Mouse (Mus musculus) MEL (cell line): ENCODE data around the gene Gm28374.

Experiments
- CHD1 ChIP-seq: IDR thresholded peaks from 2 replicates; pipeline ENCODE4 v1.6.1; 2012; ENCODE audit warnings: low read depth, mild to moderate bottlenecking, inconsistent platforms, low read length, improper control_type of control experiment
- CTCF ChIP-seq, 3 experiments: IDR thresholded peaks in 2 of 3; conservative IDR thresholded peaks in 1 of 3; 2 replicates each; pipeline ENCODE4 v1.5.1; 2011 to 2012; ENCODE audit warnings: low read length in 3 of 3, low read depth in 2 of 3, mild to moderate bottlenecking in 2 of 3, improper control_type of control experiment in 1 of 3, inconsistent platforms in 1 of 3, mixed read lengths in 1 of 3, moderate library complexity in 1 of 3; ENCODE audit not compliant: control insufficient read depth in 1 of 3, insufficient read depth in 1 of 3, poor library complexity in 1 of 3, severe bottlenecking in 1 of 3
- EP300 ChIP-seq, 2 experiments: IDR thresholded peaks; 2 replicates each; pipeline ENCODE4 v1.6.1; 2011; ENCODE audit warnings: improper control_type of control experiment in 2 of 2, low read length in 2 of 2, low read depth in 1 of 2, mild to moderate bottlenecking in 1 of 2
- GATA1 ChIP-seq: IDR thresholded peaks from 2 replicates; pipeline ENCODE4 v1.6.1; 2011; ENCODE audit warnings: low read depth, low read length, improper control_type of control experiment
- MEF2A ChIP-seq: IDR thresholded peaks from 2 replicates; pipeline ENCODE4 v1.6.1; 2014; ENCODE audit warnings: low read depth, mild to moderate bottlenecking, inconsistent platforms, low read length, improper control_type of control experiment; ENCODE audit not compliant: poor library complexity, insufficient replicate concordance, severe bottlenecking; ENCODE audit errors: extremely low read depth
- NELFE ChIP-seq: IDR thresholded peaks from 2 replicates; pipeline ENCODE4 v1.6.1; 2011; ENCODE audit warnings: low read depth, low read length, improper control_type of control experiment
- POLR2A ChIP-seq, 2 experiments: IDR thresholded peaks; 2 replicates each; pipeline ENCODE4 v1.6.1; 2011 to 2012; ENCODE audit warnings: low read length in 2 of 2, mild to moderate bottlenecking in 2 of 2, control low read depth in 1 of 2, improper control_type of control experiment in 1 of 2, low read depth in 1 of 2, moderate library complexity in 1 of 2; ENCODE audit not compliant: control insufficient read depth in 1 of 2, insufficient read depth in 1 of 2, poor library complexity in 1 of 2
- POLR2AphosphoS2 ChIP-seq: IDR thresholded peaks from 2 replicates; pipeline ENCODE4 v1.6.1; 2011; ENCODE audit warnings: low read length, improper control_type of control experiment
- POLR2AphosphoS5 ChIP-seq: IDR thresholded peaks from 2 replicates; pipeline ENCODE4 v1.6.1; 2012; ENCODE audit warnings: low read depth, borderline replicate concordance, mild to moderate bottlenecking, inconsistent platforms, low read length, moderate library complexity, mixed read lengths
- TAL1 ChIP-seq: IDR thresholded peaks from 2 replicates; pipeline ENCODE4 v1.6.1; 2012; ENCODE audit warnings: mild to moderate bottlenecking, inconsistent platforms, low read length, moderate library complexity, mixed read lengths
- TCF12 ChIP-seq: IDR thresholded peaks from 2 replicates; pipeline ENCODE4 v1.6.1; 2014; ENCODE audit warnings: low read depth, mild to moderate bottlenecking, inconsistent platforms, low read length, improper control_type of control experiment, moderate library complexity
- USF1 ChIP-seq: IDR thresholded peaks from 2 replicates; pipeline ENCODE4 v1.6.1; 2014; ENCODE audit warnings: low read depth, mild to moderate bottlenecking, inconsistent platforms, low read length, improper control_type of control experiment, moderate library complexity
- USF2 ChIP-seq, 2 experiments: IDR thresholded peaks; 2 replicates each; pipeline ENCODE4 v1.6.1; 2011 to 2012; ENCODE audit warnings: improper control_type of control experiment in 2 of 2, low read length in 2 of 2, borderline replicate concordance in 1 of 2, inconsistent platforms in 1 of 2, low read depth in 1 of 2, mild to moderate bottlenecking in 1 of 2; ENCODE audit not compliant: insufficient read depth in 1 of 2
- ZMIZ1 ChIP-seq: IDR thresholded peaks from 2 replicates; pipeline ENCODE4 v1.6.1; 2012; ENCODE audit warnings: low read depth, mild to moderate bottlenecking, inconsistent platforms, low read length, improper control_type of control experiment, moderate library complexity

- no peak for TF ChIP-seq POLR2AphosphoS2
- TF ChIP-seq TAL1: no peak
- no peak for TF ChIP-seq USF1
- no peak for TF ChIP-seq GATA1
- TF ChIP-seq POLR2A (IDR thresholded peaks at IDR 0.05; ENCODE audit: control insufficient read depth in 1 of 2, insufficient read depth in 1 of 2, low read depth in 1 of 2, low read length in 2 of 2, poor library complexity in 1 of 2): no peak
- TF ChIP-seq EP300 (IDR thresholded peaks at IDR 0.05; ENCODE audit: low read depth in 1 of 2, low read length in 2 of 2): no peak
- TF ChIP-seq MEF2A: no peak
- TF ChIP-seq CTCF (IDR thresholded peaks at IDR 0.05 in 2 of 3, conservative IDR thresholded peaks at IDR 0.05 in 1 of 3; ENCODE audit: control insufficient read depth in 1 of 3, insufficient read depth in 1 of 3, low read depth in 2 of 3, low read length in 3 of 3, poor library complexity in 1 of 3, severe bottlenecking in 1 of 3): no peak
- no peak for TF ChIP-seq USF2 (IDR thresholded peaks at IDR 0.05; ENCODE audit: borderline replicate concordance in 1 of 2, insufficient read depth in 1 of 2, low read depth in 1 of 2, low read length in 2 of 2)
- TF ChIP-seq TCF12: no peak
- TF ChIP-seq ZMIZ1: no peak
- no peak for TF ChIP-seq NELFE
- no peak for TF ChIP-seq POLR2AphosphoS5
- no peak for TF ChIP-seq CHD1
These were observed 34.2 kb upstream of the Gm28374 start for GRCm38 (mm10) chr19:6116113-6116850.
